Comparison of ENCODE assay signal across 8 mouse cellular contexts in the genomic region with DNA sequence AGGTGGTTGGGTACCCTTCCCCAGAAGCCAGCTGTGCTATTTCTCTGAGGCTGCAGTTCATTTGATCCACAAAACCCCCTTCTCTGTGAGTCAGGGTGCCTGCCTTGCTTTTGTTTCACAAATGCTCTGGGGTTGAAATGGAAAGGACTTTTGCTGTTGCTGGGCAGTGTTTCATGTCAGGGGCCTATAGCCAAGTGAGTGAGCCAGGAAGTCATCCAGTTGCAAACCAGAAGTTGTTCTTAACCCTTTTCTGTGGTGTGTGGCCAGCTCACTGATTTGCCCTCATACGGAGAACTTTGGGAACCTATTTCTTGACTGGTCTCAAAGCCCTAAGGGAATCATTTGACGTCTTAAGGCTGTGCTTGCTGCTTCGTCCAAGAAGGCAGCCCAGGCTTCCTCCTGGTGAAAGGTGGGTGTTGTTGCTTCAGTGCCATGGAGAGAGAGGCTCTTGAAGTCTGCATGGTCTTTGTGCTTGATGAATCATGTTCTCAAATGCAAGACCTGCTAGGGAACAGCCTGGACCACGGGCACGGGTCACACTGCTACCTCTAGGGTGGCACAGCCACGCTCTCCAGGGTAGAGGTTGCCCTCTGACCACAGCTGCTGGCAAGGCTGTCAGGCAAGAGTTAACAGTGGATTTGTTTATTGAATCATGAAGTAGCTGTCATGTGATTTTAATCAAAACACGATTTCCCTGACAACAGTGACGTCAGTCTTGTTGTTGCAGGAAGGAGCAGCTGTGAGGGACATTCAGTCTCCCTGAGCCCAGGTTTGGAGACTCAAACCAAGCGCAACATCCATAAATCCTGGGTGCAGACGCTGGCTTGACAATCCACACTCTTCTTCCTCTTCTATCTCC. TPM values are rescaled to one million over a fixed set of nuclear protein-coding genes. Genes with fewer than 3 reads are reported as not detected.
A peak's percentile ranks its signal among the peaks of the same experiment; 100 is the strongest.
DNase-seq lines count a peak whose midpoint lies in the region; ATAC-seq lines count a peak whose summit lies in the region.

No protein-coding gene starts in this region.

- H3K4me1 ChIP-seq in liver, embryonic 15.5 days (replicated peaks), result no peaks in the 10 kb centered on the region; the same call in 1 of the 2 replicates
- peaks cover 36% of the 10 kb centered on the region for H3K4me1 ChIP-seq in embryonic facial prominence, embryonic 14.5 days (ENCODE audit: control insufficient read depth, insufficient read depth, low read length)

- peaks cover 92% of the 10 kb centered on the region for H3K36me3 ChIP-seq in liver, embryonic 15.5 days (replicated peaks)
- peaks cover 31% of the 10 kb centered on the region for H3K36me3 ChIP-seq in embryonic facial prominence, embryonic 14.5 days (ENCODE audit: control insufficient read depth, insufficient read depth, low read length)

- no peak overlapping the region for H3K4me2 ChIP-seq in liver, embryonic 15.5 days
- H3K4me2 ChIP-seq in embryonic facial prominence, embryonic 14.5 days (ENCODE audit: low read depth, low read length), result no peak overlapping the region; the same call in 1 of the 2 replicates

- H3K9ac ChIP-seq in liver, embryonic 15.5 days, result no peak overlapping the region
- no peak overlapping the region for H3K9ac ChIP-seq in embryonic facial prominence, embryonic 14.5 days (ENCODE audit: low read depth, low read length)

- intact Hi-C loops in heart, postnatal 25 days (cut with DNase I), result loop anchor here (2.0 kb wide), 1 partner anchor 28 kb away; no protein-coding TSS in a partner anchor

- no peak for ATAC-seq in liver, embryonic 15.5 days (ENCODE audit: insufficient read depth)
- ATAC-seq in embryonic facial prominence, embryonic 14.5 days (ENCODE audit: low read depth), result peak; percentile 5; the same call in 1 of the 2 replicates

- H3K27ac ChIP-seq in liver, embryonic 15.5 days (replicated peaks), result peak overlapping the region; percentile 6; the same call in 1 of the 2 replicates
- peak overlapping the region; percentile 75 for H3K27ac ChIP-seq in embryonic facial prominence, embryonic 14.5 days (replicated peaks; ENCODE audit: low read depth, low read length)

- WGBS in liver, embryonic 15.5 days (ENCODE audit: insufficient replicate concordance), result 74% methylated on average over 10 of the region's 10 CpGs
- WGBS in embryonic facial prominence, embryonic 14.5 days, result 51% methylated on average over 10 of the region's 10 CpGs
- 39% methylated on average over 10 of the region's 10 CpGs for WGBS in large intestine, adult 2 months

- no peak overlapping the region for H3K4me3 ChIP-seq in liver, embryonic 15.5 days (replicated peaks)
- no peak overlapping the region for H3K4me3 ChIP-seq in embryonic facial prominence, embryonic 14.5 days (ENCODE audit: low read depth, low read length)

- H3K9me3 ChIP-seq in liver, embryonic 15.5 days (replicated peaks), result no peaks in the 10 kb centered on the region
- no peaks in the 10 kb centered on the region for H3K9me3 ChIP-seq in embryonic facial prominence, embryonic 14.5 days (ENCODE audit: control insufficient read depth, low read length)

- DNase-seq in liver, result no peak
- DNase-seq in embryonic facial prominence, embryonic 14.5 days (ENCODE audit: low spot score), result peak; percentile 83
- DNase-seq in heart, postnatal 25 days (ENCODE audit: low spot score), result peak; percentile 58
- DNase-seq in large intestine, adult 2 months (ENCODE audit: low read depth, low spot score), result peak; percentile 40
- DNase-seq in lung, postnatal 14 days, result peak; percentile 71
- DNase-seq in spleen, adult 12 weeks (ENCODE audit: low spot score), result no peak
- DNase-seq in spleen, postnatal 4 days (ENCODE audit: low spot score in 2 of 2), result no peak

- H3K27me3 ChIP-seq in liver, embryonic 15.5 days, result no peaks in the 10 kb centered on the region
- no peaks in the 10 kb centered on the region for H3K27me3 ChIP-seq in embryonic facial prominence, embryonic 14.5 days (replicated peaks; ENCODE audit: control insufficient read depth, insufficient read depth, low read length)

RNA-seq across cellular contexts. Expression of gene Ppp2r1b, which starts 39.9 kb away (rescaled TPM):
- 68.8 and 70.2 TPM in 2 replicates for polyA plus RNA-seq in liver, embryonic 15.5 days (2015; fragmentation: Nextera tagmentation; extraction: Ambion mirVana)
- 55.7 and 60.0 TPM in 2 replicates for polyA plus RNA-seq in embryonic facial prominence, embryonic 14.5 days (2014; fragmentation: Nextera tagmentation; extraction: Ambion mirVana)
- 10 to 100 TPM; 10.2 to 10.5 TPM for total RNA-seq in heart, postnatal 25 days (2021)
- polyA plus RNA-seq in large intestine, adult 2 months (2012; rRNA removed), result 7.0 and 7.9 TPM in 2 replicates

Comparison
In these comparisons a context has a peak if more than half of its experiments do, and no peak if none do; other contexts are left out.
1. DNase-seq: peak in embryonic facial prominence, embryonic 14.5 days (single experiment), heart, postnatal 25 days (single experiment), large intestine, adult 2 months (single experiment) and lung, postnatal 14 days (single experiment); none in liver (single experiment), spleen, adult 12 weeks (single experiment) and spleen, postnatal 4 days (0 of 2).